Mouse (Mus musculus): ENCODE measurements at regions not wholly inside any gene's neighbourhood (a gene's known extent, or its start where the extent isn't known, plus 50 kb on each side); places are given as distances from the start of the nearest gene placed in this dataset.

DNA sequence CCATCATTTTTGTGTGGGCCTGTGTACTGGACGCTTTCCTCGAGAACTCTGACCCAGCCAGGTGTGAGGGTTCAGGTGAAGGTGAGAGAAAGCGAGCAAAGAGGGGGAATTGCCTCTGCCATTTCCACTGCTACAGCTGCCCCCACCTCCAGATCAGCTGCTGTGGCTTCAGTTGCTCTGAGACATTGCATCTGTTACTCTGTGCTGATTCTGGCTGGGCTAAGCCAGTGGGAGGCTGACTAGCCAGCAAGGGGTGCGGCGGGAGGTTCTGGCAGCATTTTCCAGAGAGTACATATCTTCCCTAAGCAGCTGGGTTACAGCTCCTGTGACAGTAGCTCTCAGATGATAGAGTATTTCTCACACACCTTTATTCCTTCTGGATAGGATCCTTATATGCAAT lies 712.7 kb upstream of the Cdh18 start:
- ATAC-seq (ENCODE audit: insufficient number of reproducible peaks, low FRiP score, low TSS enrichment), result no peak

DNA sequence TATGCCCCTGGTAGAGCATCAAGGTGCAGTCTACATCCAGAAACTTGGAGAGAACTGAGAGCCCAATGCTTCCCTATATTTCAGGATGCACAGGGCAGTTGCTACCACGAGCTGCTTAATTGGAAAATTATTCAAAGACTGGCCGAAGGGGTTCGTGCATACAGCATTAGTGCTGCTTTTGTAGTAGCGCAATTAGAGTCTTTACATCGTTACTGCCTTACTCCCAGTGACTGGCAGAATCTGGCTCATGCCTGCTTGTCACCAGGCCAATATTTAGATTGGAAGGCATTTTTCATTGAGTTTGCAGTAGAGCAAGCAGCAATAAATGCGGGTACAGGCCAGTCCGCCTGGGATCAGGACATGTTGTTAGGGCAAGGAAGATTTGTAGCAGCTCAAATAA lies 690.3 kb upstream of the Cdh18 start:
- ATAC-seq (ENCODE audit: insufficient number of reproducible peaks, low FRiP score, low TSS enrichment), result no peak

- peak; percentile 56; the same call in 1 of the 2 replicates for ATAC-seq (ENCODE audit: insufficient number of reproducible peaks, low FRiP score, low TSS enrichment)
Measured at GRCm38 (mm10) chr15:21885181-21885580, 663.6 kb upstream of the Cdh18 start.

Measured in cerebellum, adult (tissue).